Mouse (Mus musculus) lung, postnatal 25 days (tissue): ENCODE data around the gene Tmc1.

Experiments used
- DNase-seq: peaks from one replicate; pipeline ENCODE4 v3.0.0; 2022; ENCODE audit warnings: low spot score

Tmc1 gene

GRCm38 (mm10) chr19:20797558-20798101, 156.4 kb downstream of the Tmc1 start:
- peak; percentile 2 for DNase-seq

GRCm38 (mm10) chr19:20796001-20796400, 158.0 kb downstream of the Tmc1 start:
- no peak for DNase-seq

- DNase-seq, result no peak
These were observed 159.0 kb downstream of the Tmc1 start for GRCm38 (mm10) chr19:20794999-20795398.

- no peak for DNase-seq
These were observed 161.2 kb downstream of the Tmc1 start for GRCm38 (mm10) chr19:20792811-20793210.

- no peak for DNase-seq
These were observed 166.7 kb downstream of the Tmc1 start for GRCm38 (mm10) chr19:20787289-20787688.

- no peak for DNase-seq
These were observed 178.3 kb downstream of the Tmc1 start for GRCm38 (mm10) chr19:20775681-20776080.

- no peak for DNase-seq
These were observed 180.1 kb downstream of the Tmc1 start for GRCm38 (mm10) chr19:20773941-20774340.

- peak; percentile 18 for DNase-seq
These were observed 189.8 kb downstream of the Tmc1 start for GRCm38 (mm10) chr19:20764214-20764613.

GRCm38 (mm10) chr19:20761675-20762426, 192.2 kb downstream of the Tmc1 start:
- DNase-seq, result no peak

GRCm38 (mm10) chr19:20761119-20761518, 192.9 kb downstream of the Tmc1 start:
- DNase-seq, result no peak

- DNase-seq, result no peak
These were observed 209.4 kb downstream of the Tmc1 start for GRCm38 (mm10) chr19:20744630-20745029.
